Mouse (Mus musculus): ENCODE measurements at regions not wholly inside any gene's neighbourhood (a gene's known extent, or its start where the extent isn't known, plus 50 kb on each side); places are given as distances from the start of the nearest gene placed in this dataset.

GRCm38 (mm10) chr13:82974210-82974811 lies 529.5 kb upstream of the Mef2c start:
- Histone ChIP-seq H3K4me3 (no peak overlapping the region), H3K4me2 (ENCODE audit: low read depth) (no peak overlapping the region), H3ac (ENCODE audit: control insufficient read depth, insufficient read length) (no peak overlapping the region), H3K36me3 (ENCODE audit: control insufficient read depth, insufficient read depth) (no peaks in the 10 kb centered on the region), H3K27me3 (ENCODE audit: control insufficient read depth, insufficient read depth, insufficient read length) (no peaks in the 10 kb centered on the region), H3K79me2 (ENCODE audit: control insufficient read depth, insufficient read depth) (no peaks in the 10 kb centered on the region)
- TF ChIP-seq USF1 (IDR thresholded peaks at IDR 0.05; ENCODE audit: low read depth) (no peak), POLR2AphosphoS2 (IDR thresholded peaks at IDR 0.05; ENCODE audit: insufficient read length, low read depth) (no peak), E2F4 (IDR thresholded peaks at IDR 0.05; ENCODE audit: insufficient read depth) (no peak), CEBPB (IDR thresholded peaks at IDR 0.05; ENCODE audit: insufficient read depth, poor library complexity, severe bottlenecking) (no peak), TCF12 (IDR thresholded peaks at IDR 0.05; ENCODE audit: insufficient read depth, poor library complexity, severe bottlenecking) (no peak), POLR2A (IDR thresholded peaks at IDR 0.05; ENCODE audit: insufficient read length, low read depth) (no peak), MYOD1 (IDR thresholded peaks at IDR 0.05; ENCODE audit: control insufficient read depth in 1 of 3, insufficient read length in 2 of 3, low read depth in 2 of 3) (no peak)

DNA sequence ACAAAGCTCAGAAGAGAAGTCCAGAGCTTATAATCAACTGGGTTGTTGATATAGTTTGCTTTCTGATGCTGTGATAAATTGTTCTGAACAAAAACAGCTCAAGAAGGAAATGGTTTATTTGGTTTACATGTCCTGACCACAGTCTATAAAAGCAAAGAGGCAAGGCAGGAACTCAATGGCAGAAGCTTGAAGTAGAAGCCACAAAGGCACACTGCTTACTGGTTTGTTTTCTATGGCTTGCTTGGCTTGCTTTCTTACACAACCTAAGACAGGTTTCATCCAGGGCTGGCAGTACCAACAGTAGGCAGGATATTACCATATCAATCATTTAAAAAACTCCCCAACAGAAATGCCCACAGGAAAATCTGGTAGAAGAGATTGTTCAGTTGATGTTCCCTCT lies 502.7 kb upstream of the Mef2c start:
- no peak overlapping the region for H3ac ChIP-seq (ENCODE audit: control insufficient read depth, insufficient read length)
- no peak overlapping the region for H3K4me2 ChIP-seq (ENCODE audit: low read depth)
- no peaks in the 10 kb centered on the region for H3K79me2 ChIP-seq (ENCODE audit: control insufficient read depth, insufficient read depth)
- no peak for TF ChIP-seq POLR2A (IDR thresholded peaks at IDR 0.05; ENCODE audit: insufficient read length, low read depth)
- TF ChIP-seq MYOD1 (IDR thresholded peaks at IDR 0.05; ENCODE audit: control insufficient read depth in 1 of 3, insufficient read length in 2 of 3, low read depth in 2 of 3), result no peak
- TF ChIP-seq MAX (IDR thresholded peaks at IDR 0.05; ENCODE audit: low read depth), result no peak
- TF ChIP-seq USF1 (IDR thresholded peaks at IDR 0.05; ENCODE audit: low read depth), result no peak
- TF ChIP-seq SRF (IDR thresholded peaks at IDR 0.05; ENCODE audit: control insufficient read depth, insufficient read length, low read depth), result no peak
- TF ChIP-seq E2F4 (IDR thresholded peaks at IDR 0.05; ENCODE audit: insufficient read depth), result no peak
- no peak for TF ChIP-seq MYOG (IDR thresholded peaks at IDR 0.05; ENCODE audit: control insufficient read depth in 1 of 3, insufficient read depth in 1 of 3, insufficient read length in 2 of 3, low read depth in 2 of 3)
- no peak for TF ChIP-seq TCF12 (IDR thresholded peaks at IDR 0.05; ENCODE audit: insufficient read depth, poor library complexity, severe bottlenecking)
- no peak for TF ChIP-seq POLR2AphosphoS2 (IDR thresholded peaks at IDR 0.05; ENCODE audit: insufficient read length, low read depth)
- TF ChIP-seq CEBPB (IDR thresholded peaks at IDR 0.05; ENCODE audit: insufficient read depth, poor library complexity, severe bottlenecking), result no peak
- TF ChIP-seq REST (IDR thresholded peaks at IDR 0.05; ENCODE audit: insufficient read depth, insufficient read length), result no peak
- no peak for TF ChIP-seq TCF3 (IDR thresholded peaks at IDR 0.05; ENCODE audit: insufficient read length, low read depth)
- H3K27me3 ChIP-seq (ENCODE audit: control insufficient read depth, insufficient read depth, insufficient read length), result no peaks in the 10 kb centered on the region
- H3K4me3 ChIP-seq, result no peak overlapping the region
- no peaks in the 10 kb centered on the region for H3K36me3 ChIP-seq (ENCODE audit: control insufficient read depth, insufficient read depth)

GRCm38 (mm10) chr13:83016686-83017085 lies 487.1 kb upstream of the Mef2c start:
- Histone ChIP-seq H3K4me3 (no peak overlapping the region), H3K36me3 (ENCODE audit: control insufficient read depth, insufficient read depth) (no peaks in the 10 kb centered on the region), H3K79me2 (ENCODE audit: control insufficient read depth, insufficient read depth) (no peaks in the 10 kb centered on the region), H3K27me3 (ENCODE audit: control insufficient read depth, insufficient read depth, insufficient read length) (no peaks in the 10 kb centered on the region), H3ac (ENCODE audit: control insufficient read depth, insufficient read length) (no peak overlapping the region), H3K4me2 (ENCODE audit: low read depth) (no peak overlapping the region)
- TF ChIP-seq MYOD1 (IDR thresholded peaks at IDR 0.05; ENCODE audit: control insufficient read depth in 1 of 3, insufficient read length in 2 of 3, low read depth in 2 of 3) (no peak), REST (IDR thresholded peaks at IDR 0.05; ENCODE audit: insufficient read depth, insufficient read length) (no peak), TCF3 (IDR thresholded peaks at IDR 0.05; ENCODE audit: insufficient read length, low read depth) (no peak), MAX (IDR thresholded peaks at IDR 0.05; ENCODE audit: low read depth) (no peak)

- TF ChIP-seq TCF3 (IDR thresholded peaks at IDR 0.05; ENCODE audit: insufficient read length, low read depth) (no peak), E2F4 (IDR thresholded peaks at IDR 0.05; ENCODE audit: insufficient read depth) (no peak), MYOD1 (IDR thresholded peaks at IDR 0.05; ENCODE audit: control insufficient read depth in 1 of 3, insufficient read length in 2 of 3, low read depth in 2 of 3) (peak in 1 of 3 experiments; percentile 64), SRF (IDR thresholded peaks at IDR 0.05; ENCODE audit: control insufficient read depth, insufficient read length, low read depth) (no peak), TCF12 (IDR thresholded peaks at IDR 0.05; ENCODE audit: insufficient read depth, poor library complexity, severe bottlenecking) (peak; percentile 11)
- Histone ChIP-seq H3K36me3 (ENCODE audit: control insufficient read depth, insufficient read depth) (no peaks in the 10 kb centered on the region), H3K4me3 (no peak overlapping the region), H3ac (ENCODE audit: control insufficient read depth, insufficient read length) (no peak overlapping the region), H3K79me2 (ENCODE audit: control insufficient read depth, insufficient read depth) (no peaks in the 10 kb centered on the region), H3K4me2 (ENCODE audit: low read depth) (no peak overlapping the region), H3K27me3 (ENCODE audit: control insufficient read depth, insufficient read depth, insufficient read length) (no peaks in the 10 kb centered on the region)
Measured at GRCm38 (mm10) chr13:83020829-83021228, 483.0 kb upstream of the Mef2c start.

DNA sequence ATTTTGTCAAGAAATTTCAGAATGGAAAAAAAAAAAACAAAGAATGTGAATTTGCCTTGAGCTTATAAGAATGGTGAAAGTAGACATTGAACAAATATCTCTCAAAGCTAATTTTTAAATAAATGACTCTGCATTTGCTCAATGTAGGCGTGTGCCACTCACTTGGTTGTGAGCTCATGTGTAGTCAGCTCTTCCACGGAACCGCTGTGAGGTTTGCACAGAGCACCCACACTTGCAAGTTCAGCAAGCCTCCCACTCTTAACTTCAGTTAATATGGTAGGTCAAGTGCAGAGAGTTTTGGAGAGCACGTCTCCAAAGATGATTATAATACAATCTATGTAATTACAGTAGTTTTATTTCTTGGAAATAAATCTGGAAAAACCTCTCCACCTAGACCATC lies 479.9 kb upstream of the Mef2c start:
- no peak overlapping the region for H3K4me2 ChIP-seq (ENCODE audit: low read depth)
- no peaks in the 10 kb centered on the region for H3K36me3 ChIP-seq (ENCODE audit: control insufficient read depth, insufficient read depth)
- no peaks in the 10 kb centered on the region for H3K79me2 ChIP-seq (ENCODE audit: control insufficient read depth, insufficient read depth)
- H3ac ChIP-seq (ENCODE audit: control insufficient read depth, insufficient read length), result no peak overlapping the region
- H3K4me3 ChIP-seq, result no peak overlapping the region
- H3K27me3 ChIP-seq (ENCODE audit: control insufficient read depth, insufficient read depth, insufficient read length), result no peaks in the 10 kb centered on the region
- TF ChIP-seq POLR2AphosphoS2 (IDR thresholded peaks at IDR 0.05; ENCODE audit: insufficient read length, low read depth) (no peak), SRF (IDR thresholded peaks at IDR 0.05; ENCODE audit: control insufficient read depth, insufficient read length, low read depth) (no peak), MYOD1 (IDR thresholded peaks at IDR 0.05; ENCODE audit: control insufficient read depth in 1 of 3, insufficient read length in 2 of 3, low read depth in 2 of 3) (no peak), USF1 (IDR thresholded peaks at IDR 0.05; ENCODE audit: low read depth) (no peak)
